Mouse (Mus musculus) neural tube, embryonic 11.5 days (tissue): ENCODE measurements around the gene Lpar1. TPM values are rescaled to one million over a fixed set of nuclear protein-coding genes. Genes with fewer than 3 reads are reported as not detected.
"Not testable (repeated sequence)": the region's sequence is repeated elsewhere in the genome, so short reads cannot be mapped to it uniquely, and the experiment has no call there.

Experiments
- ATAC-seq: fragments of 200-750 bp; cut with Nextera tagmentation; 2 replicates; pipeline ENCODE4 v1.8.0; 2017; ENCODE audit warnings: moderate number of reproducible peaks, mild to moderate bottlenecking, moderate TSS enrichment, moderate library complexity; ENCODE audit not compliant: insufficient read depth, low FRiP score, low TSS enrichment
- DNase-seq: peaks from one replicate; pipeline ENCODE4 v3.0.0-alpha.2; 2015; ENCODE audit warnings: low spot score
- H3K27ac ChIP-seq: fragments of 300-500 bp; sonication (generic); 2 replicates; pipeline ENCODE4 v1.5.1; 2014; ENCODE audit warnings: low read depth, mild to moderate bottlenecking, low read length
- H3K27me3 ChIP-seq: fragments of 300-500 bp; sonication (generic); 2 replicates; pipeline ENCODE4 v1.6.1; 2014; ENCODE audit warnings: mild to moderate bottlenecking, low read length, mixed read lengths; ENCODE audit not compliant: control insufficient read depth, insufficient read depth
- H3K36me3 ChIP-seq: fragments of 300-500 bp; sonication (generic); 2 replicates; pipeline ENCODE4 v1.6.1; 2014; ENCODE audit warnings: mild to moderate bottlenecking, low read length, moderate library complexity, mixed read lengths; ENCODE audit not compliant: control insufficient read depth, insufficient read depth
- H3K4me1 ChIP-seq: fragments of 300-500 bp; sonication (generic); 2 replicates; pipeline ENCODE4 v1.6.1; 2014; ENCODE audit warnings: low read length, mixed read lengths; ENCODE audit not compliant: control insufficient read depth, insufficient read depth
- H3K4me2 ChIP-seq: fragments of 300-500 bp; sonication (generic); 2 replicates; pipeline ENCODE4 v1.6.1; 2014; ENCODE audit warnings: low read depth, mild to moderate bottlenecking, moderate library complexity
- H3K4me3 ChIP-seq: fragments of 300-500 bp; sonication (generic); 2 replicates; pipeline ENCODE4 v1.5.1; 2014; ENCODE audit warnings: low read depth, low read length
- H3K9ac ChIP-seq: fragments of 300-500 bp; sonication (generic); 2 replicates; pipeline ENCODE4 v1.6.1; 2014; ENCODE audit warnings: mild to moderate bottlenecking, low read length
- H3K9me3 ChIP-seq: fragments of 300-500 bp; sonication (generic); 2 replicates; pipeline ENCODE4 v1.6.1; 2016; ENCODE audit warnings: low read length; ENCODE audit not compliant: control insufficient read depth
- WGBS: fragments of 180-500 bp; shearing (Covaris S2); extraction: QIAGEN DNeasy Blood & Tissue Kit; methylation state at CpG from one replicate; pipeline ENCODE4 v1.1.7; 2014; 5-methylcytosine and 5-hydroxymethylcytosine counted together
- polyA plus RNA-seq: library from polyadenylated mRNA; unstranded; fragments of >200 nt; fragmentation: Nextera tagmentation; extraction: Ambion mirVana; gene quantifications from 2 replicates; pipeline ENCODE4 v1.2.1, GENCODE M21; 2014

Lpar1 gene
- polyA plus RNA-seq, 1 experiment from 2014 or later, result 60.3 TPM

DNA sequence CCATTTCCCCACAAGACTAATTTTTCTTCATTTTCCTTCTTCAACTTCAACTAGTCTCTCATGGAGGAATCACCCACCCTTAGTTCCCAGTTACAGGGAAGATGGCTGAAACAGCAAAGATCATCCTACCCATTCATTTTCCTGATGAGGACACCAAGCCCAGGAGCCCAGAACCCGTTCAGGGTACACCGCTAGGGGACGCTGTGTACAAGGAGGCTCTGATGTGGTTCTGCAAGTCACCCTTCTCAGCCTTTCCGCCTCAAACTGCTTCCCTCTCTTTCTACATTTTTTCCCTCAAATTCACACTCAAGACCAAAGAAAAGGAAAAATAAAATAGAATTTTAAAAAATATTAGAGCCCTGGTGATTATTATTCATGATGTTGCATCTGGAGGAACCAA is 1.9 kb downstream of the Lpar1 start:
- peak overlapping the region; percentile 95 for H3K4me2 ChIP-seq
- ATAC-seq, result no peak
- H3K36me3 ChIP-seq, result no peaks in the 10 kb centered on the region
- peak overlapping the region; percentile 58 for H3K4me3 ChIP-seq
- WGBS, result 3% methylated on average over 4 of the region's 4 CpGs
- H3K27ac ChIP-seq, result no peak overlapping the region
- H3K4me1 ChIP-seq, result no peaks in the 10 kb centered on the region
- H3K27me3 ChIP-seq, result no peaks in the 10 kb centered on the region
- peak; percentile 84 for DNase-seq
- H3K9me3 ChIP-seq, result no peaks in the 10 kb centered on the region
- H3K9ac ChIP-seq, result no peak overlapping the region; the same call in 1 of the 2 replicates

DNA sequence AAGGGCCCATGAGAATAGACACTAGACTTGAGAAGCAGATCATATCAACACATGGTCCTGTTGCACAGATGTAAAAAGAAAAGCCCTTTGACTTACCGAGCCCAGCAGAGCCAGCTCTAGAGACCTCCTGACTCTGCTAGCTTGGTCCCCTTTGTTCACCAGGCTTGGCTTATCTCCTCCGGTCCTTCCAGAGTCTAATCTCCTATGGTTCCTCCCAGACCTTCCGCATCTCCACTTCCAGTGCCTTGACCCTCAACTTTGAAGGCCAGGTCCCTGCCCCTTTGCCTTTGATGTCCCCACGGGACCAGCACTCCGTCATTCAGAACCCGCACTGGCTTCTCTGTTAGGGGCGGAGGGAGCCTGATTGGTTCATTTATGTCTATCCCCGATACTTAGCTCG is 6.0 kb downstream of the Lpar1 start:
- H3K9me3 ChIP-seq, result no peaks in the 10 kb centered on the region
- 50% methylated on average over 9 of the region's 9 CpGs for WGBS
- DNase-seq, result no peak
- H3K4me2 ChIP-seq, result no peak overlapping the region
- H3K4me3 ChIP-seq, result no peak overlapping the region
- H3K36me3 ChIP-seq, result no peaks in the 10 kb centered on the region
- H3K27me3 ChIP-seq, result no peaks in the 10 kb centered on the region
- H3K27ac ChIP-seq, result no peak overlapping the region
- ATAC-seq, result no peak
- H3K4me1 ChIP-seq, result peaks cover 4% of the 10 kb centered on the region; the same call in 1 of the 2 replicates
- H3K9ac ChIP-seq, result no peak overlapping the region

DNA sequence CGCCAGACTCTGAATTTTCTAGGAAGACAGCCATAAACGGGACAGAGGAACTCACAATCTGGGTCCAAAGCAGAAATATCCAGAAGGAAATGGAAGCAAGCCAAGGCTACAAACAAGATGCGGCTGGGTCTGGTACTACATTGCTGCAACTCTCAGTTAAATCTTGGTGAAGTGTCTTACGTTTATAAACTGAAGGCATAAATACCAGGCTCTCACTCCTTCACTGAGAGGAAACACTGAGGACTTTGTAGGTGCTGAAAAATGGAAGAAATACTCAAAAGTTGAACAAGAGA is 6.5 kb downstream of the Lpar1 start:
- Histone ChIP-seq H3K4me3 (no peak overlapping the region), H3K27me3 (no peaks in the 10 kb centered on the region), H3K9me3 (no peaks in the 10 kb centered on the region), H3K4me1 (peaks cover 4% of the 10 kb centered on the region; the same call in 1 of the 2 replicates), H3K9ac (no peak overlapping the region), H3K4me2 (no peak overlapping the region), H3K27ac (no peak overlapping the region), H3K36me3 (no peaks in the 10 kb centered on the region)
- DNase-seq (no peak), ATAC-seq (no peak)
- WGBS, result 80% methylated on average over 4 of the region's 4 CpGs

DNA sequence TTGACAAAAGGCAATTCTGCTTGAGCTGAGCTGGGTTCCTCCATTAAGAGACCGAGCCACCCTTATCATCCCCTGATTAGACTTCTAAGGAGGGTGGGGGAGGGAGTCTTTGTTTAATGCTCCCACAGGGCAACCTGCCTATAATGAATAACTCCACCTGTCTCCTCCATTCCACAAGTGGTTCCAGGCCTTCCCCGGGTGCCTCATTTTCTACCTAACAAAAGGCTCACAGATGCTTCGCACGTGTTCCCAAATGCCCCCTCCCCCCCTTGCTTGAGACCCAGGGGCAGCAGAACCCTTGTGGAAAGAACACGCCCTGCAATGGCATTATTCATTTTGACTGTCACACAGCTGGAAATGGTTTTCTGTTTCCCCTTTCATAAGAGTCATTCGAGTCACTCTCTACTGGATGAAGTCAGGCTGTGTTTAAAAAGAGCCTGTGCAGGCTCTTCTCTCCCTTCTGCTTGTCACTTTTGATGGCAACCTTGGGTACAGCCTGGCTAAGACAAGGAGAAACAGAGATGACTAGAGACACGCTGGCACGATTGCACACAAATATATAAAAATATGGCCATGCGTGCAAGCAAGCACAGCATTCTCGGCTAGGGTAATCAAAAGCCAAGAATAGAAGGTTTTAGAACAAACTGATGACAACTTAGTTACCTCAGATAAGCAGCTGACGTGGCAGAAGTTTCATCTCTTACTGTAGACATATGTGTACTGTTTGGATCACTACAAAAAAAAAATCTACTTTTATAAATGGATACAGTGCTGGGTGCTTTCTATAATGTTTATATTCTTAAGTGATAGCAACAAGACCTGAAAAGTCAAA is 7.0 kb downstream of the Lpar1 start:
- H3K27me3 ChIP-seq, result no peaks in the 10 kb centered on the region
- H3K9me3 ChIP-seq, result no peaks in the 10 kb centered on the region
- H3K27ac ChIP-seq, result 0 out of 2 replicates have a peak overlapping the region, but pooled peaks have one; percentile 1
- H3K4me1 ChIP-seq, result peaks cover 4% of the 10 kb centered on the region; the same call in 1 of the 2 replicates
- ATAC-seq (no peak), DNase-seq (peak; percentile 74)
- WGBS, result 37% methylated on average over 11 of the region's 11 CpGs
- no peaks in the 10 kb centered on the region for H3K36me3 ChIP-seq
- H3K9ac ChIP-seq, result no peak overlapping the region
- no peak overlapping the region for H3K4me3 ChIP-seq
- no peak overlapping the region for H3K4me2 ChIP-seq

DNA sequence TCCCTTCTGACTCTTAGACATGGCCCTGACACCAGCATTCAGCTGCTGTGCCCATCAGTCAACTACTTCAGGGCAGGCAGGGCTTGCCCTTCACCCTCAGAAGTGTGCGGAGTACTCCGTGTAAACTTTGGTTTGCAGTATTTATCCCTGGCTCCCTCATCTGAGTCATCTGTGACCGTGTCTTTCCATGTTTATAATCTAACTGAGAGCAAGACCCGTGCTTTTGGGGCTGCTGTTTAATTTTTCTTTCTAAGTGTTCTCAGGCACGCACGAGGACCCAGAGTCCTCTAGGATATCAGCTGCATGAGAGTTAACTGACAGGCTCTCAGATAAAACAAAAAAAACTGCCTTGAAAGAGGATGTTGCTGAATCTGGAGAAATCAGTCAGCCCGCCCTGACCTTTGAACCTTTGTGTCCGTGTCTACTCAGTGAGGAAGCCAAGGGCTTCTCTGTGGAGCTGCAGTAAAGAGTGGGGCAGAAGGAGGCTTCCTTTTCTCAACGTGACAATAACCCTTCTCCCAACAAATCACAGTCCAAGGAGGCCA is 7.7 kb downstream of the Lpar1 start:
- DNase-seq (peak; percentile 44), ATAC-seq (no peak)
- Histone ChIP-seq H3K9ac (no peak overlapping the region), H3K9me3 (no peaks in the 10 kb centered on the region), H3K4me2 (no peak overlapping the region), H3K27me3 (no peaks in the 10 kb centered on the region), H3K36me3 (no peaks in the 10 kb centered on the region), H3K27ac (0 out of 2 replicates have a peak overlapping the region, but pooled peaks have one; percentile 1), H3K4me1 (peaks cover 4% of the 10 kb centered on the region; the same call in 1 of the 2 replicates), H3K4me3 (no peak overlapping the region)
- WGBS, result 37% methylated on average over 9 of the region's 9 CpGs

DNA sequence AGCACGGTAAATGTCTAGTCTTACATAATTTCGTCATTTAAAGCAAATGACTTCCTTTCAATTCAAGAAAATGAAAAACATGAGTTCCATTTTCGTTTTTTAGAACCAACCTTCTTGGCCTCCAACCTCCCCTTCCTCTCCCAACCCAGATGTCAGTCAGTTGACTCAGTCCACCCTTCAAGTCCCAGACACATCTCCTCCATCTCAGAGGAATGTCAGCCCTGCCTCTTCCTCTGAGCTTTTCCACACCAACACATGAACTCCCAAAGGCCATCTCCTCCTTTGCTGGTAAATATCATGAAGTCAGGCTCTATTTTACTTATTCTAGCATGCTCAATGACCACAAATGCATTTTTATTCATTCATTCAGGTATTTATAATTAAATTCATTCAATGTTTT is 10.5 kb downstream of the Lpar1 start:
- ATAC-seq (no peak), DNase-seq (no peak)
- H3K4me2 ChIP-seq, result no peak overlapping the region
- H3K9me3 ChIP-seq, result no peaks in the 10 kb centered on the region
- H3K36me3 ChIP-seq, result no peaks in the 10 kb centered on the region
- no peak overlapping the region for H3K9ac ChIP-seq
- H3K4me3 ChIP-seq, result no peak overlapping the region
- no peaks in the 10 kb centered on the region for H3K27me3 ChIP-seq
- no peak overlapping the region for H3K27ac ChIP-seq
- H3K4me1 ChIP-seq, result peaks cover 4% of the 10 kb centered on the region; the same call in 1 of the 2 replicates
- WGBS, result 88% methylated on average over 3 of the region's 3 CpGs

DNA sequence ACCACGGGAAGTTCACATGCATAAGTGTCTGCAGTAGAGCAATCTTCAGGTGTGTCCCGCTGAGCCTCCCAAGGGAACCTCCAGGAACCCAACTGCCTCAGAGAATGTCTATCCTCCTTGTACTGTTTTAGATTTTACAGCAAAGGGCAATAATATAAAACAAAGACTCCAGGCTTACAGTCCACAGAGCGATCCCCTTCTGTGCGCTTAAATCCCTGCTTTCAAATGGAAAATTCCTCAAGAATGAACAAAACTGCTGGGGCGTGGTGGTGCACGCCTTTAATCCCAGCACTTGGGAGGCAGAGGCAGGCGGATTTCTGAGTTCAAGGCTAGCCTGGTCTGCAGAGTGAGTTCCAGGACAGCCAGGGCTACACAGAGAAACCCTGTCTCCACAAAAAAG is 11.0 kb downstream of the Lpar1 start:
- ATAC-seq, H3K9ac ChIP-seq, H3K4me2 ChIP-seq, H3K27ac ChIP-seq, H3K9me3 ChIP-seq, H3K27me3 ChIP-seq, H3K4me1 ChIP-seq, H3K4me3 ChIP-seq, DNase-seq, H3K36me3 ChIP-seq: not testable (repeated sequence)
- 94% methylated on average over 7 of the region's 7 CpGs for WGBS

DNA sequence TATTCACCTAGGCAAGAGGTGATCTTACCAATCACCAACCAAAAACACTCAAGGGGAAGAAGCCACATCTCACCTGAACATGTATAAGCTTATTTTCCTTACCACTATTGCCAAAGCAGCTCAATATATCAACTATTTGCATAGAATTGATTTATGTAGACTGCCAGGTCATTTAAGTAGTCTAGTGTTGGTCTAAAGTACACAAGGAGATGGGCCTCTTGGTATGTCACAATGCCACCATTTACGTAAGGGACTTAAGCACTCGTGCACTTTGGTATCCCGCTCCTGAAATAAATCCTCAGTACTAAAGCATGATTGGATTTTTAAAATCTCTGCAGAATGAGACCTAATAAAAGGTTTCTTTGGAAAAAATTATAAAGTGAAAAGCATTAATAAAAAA is 12.9 kb downstream of the Lpar1 start:
- Histone ChIP-seq H3K36me3 (no peaks in the 10 kb centered on the region), H3K9me3 (no peaks in the 10 kb centered on the region), H3K9ac (no peak overlapping the region), H3K4me1 (no peaks in the 10 kb centered on the region), H3K27ac (no peak overlapping the region), H3K4me3 (no peak overlapping the region), H3K27me3 (no peaks in the 10 kb centered on the region), H3K4me2 (no peak overlapping the region)
- ATAC-seq, result no peak
- WGBS, result 87% methylated on average over 3 of the region's 3 CpGs
- DNase-seq, result no peak

DNA sequence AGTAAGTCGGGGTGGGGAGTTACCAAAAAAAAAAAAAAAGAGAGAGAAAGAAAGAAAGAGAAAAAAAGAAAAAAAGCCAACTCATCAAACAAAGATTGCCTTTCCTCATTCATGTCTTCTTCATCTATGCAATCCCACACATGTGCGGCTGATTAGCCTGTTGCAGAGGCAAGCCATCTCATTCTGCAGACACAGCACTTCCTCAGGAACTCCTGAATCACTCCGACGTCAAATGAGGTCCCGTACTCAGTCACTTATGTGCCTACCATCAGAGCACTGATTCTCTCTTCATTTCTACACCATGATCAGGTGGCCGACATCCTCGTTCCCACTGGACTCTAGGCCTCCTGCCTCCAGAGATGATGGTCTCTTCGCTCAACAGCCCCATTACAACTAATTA is 13.3 kb downstream of the Lpar1 start:
- Histone ChIP-seq H3K9ac (no peak overlapping the region), H3K4me3 (no peak overlapping the region), H3K9me3 (no peaks in the 10 kb centered on the region), H3K4me1 (no peaks in the 10 kb centered on the region), H3K27me3 (no peaks in the 10 kb centered on the region), H3K36me3 (no peaks in the 10 kb centered on the region), H3K27ac (no peak overlapping the region), H3K4me2 (no peak overlapping the region)
- WGBS, result 85% methylated on average over 8 of the region's 8 CpGs
- DNase-seq (no peak), ATAC-seq (no peak)
